Mouse (Mus musculus): ENCODE results near the gene Siae. TPM values are rescaled to one million over a fixed set of nuclear protein-coding genes. Genes with fewer than 3 reads are reported as not detected.
A peak's percentile ranks its signal among the peaks of the same experiment; 100 is the strongest.

The Siae gene
- polyA plus RNA-seq, 1 experiment = not detected

GRCm38 (mm10) chr9:37567892-37568604 is 12.6 kb downstream of the Siae start:
- no peaks in the 10 kb centered on the region for H3K27me3 ChIP-seq (ENCODE audit: control insufficient read depth)
- no peaks in the 10 kb centered on the region for H3K36me3 ChIP-seq (ENCODE audit: control insufficient read depth)
- TF ChIP-seq TAL1 (IDR thresholded peaks at IDR 0.05; ENCODE audit: low read length) (no peak), GATA1 (IDR thresholded peaks at IDR 0.05; ENCODE audit: low read length) (no peak)
- peak overlapping the region; percentile 29 for H3K4me3 ChIP-seq (replicated peaks)
- peaks cover 75% of the 10 kb centered on the region for H3K4me1 ChIP-seq (ENCODE audit: control insufficient read depth)
- no peaks in the 10 kb centered on the region for H3K9me3 ChIP-seq (ENCODE audit: control insufficient read depth, low read length)

DNA sequence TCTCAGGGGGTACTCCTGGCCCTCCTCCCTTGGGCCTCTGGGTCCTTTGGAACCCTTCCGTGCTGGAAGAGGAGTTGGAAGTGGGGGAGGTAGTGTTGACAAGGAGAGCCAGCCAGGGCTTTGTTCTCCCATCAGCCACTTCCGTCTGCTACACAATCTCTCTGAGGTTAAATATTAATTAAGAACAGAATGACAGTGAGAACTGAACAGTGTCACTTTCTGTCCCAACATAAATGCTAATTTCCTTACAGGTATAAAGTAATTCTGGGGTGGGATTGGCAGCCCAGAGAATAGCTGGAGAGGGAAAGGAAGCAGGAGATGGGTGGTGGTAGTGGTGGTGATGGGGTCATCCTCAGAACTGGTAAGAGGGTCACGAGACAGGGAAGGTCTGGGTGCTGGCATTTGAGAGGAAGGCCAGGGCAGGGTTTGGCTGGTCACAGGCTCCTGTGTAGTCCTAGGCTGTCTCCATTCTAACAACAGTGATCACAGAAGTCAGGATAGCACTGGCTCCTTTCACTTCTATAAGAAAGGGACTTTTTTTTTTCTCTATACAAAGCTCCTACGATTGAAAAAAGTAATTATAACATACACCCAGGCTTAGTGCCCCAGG is 13.2 kb downstream of the Siae start:
- Histone ChIP-seq H3K9me3 (ENCODE audit: control insufficient read depth, low read length) (no peaks in the 10 kb centered on the region), H3K27me3 (ENCODE audit: control insufficient read depth) (no peaks in the 10 kb centered on the region), H3K4me3 (replicated peaks) (no peak overlapping the region), H3K36me3 (ENCODE audit: control insufficient read depth) (no peaks in the 10 kb centered on the region), H3K4me1 (ENCODE audit: control insufficient read depth) (peaks cover 70% of the 10 kb centered on the region)
- TF ChIP-seq TAL1 (IDR thresholded peaks at IDR 0.05; ENCODE audit: low read length) (no peak), GATA1 (IDR thresholded peaks at IDR 0.05; ENCODE audit: low read length) (no peak)

DNA sequence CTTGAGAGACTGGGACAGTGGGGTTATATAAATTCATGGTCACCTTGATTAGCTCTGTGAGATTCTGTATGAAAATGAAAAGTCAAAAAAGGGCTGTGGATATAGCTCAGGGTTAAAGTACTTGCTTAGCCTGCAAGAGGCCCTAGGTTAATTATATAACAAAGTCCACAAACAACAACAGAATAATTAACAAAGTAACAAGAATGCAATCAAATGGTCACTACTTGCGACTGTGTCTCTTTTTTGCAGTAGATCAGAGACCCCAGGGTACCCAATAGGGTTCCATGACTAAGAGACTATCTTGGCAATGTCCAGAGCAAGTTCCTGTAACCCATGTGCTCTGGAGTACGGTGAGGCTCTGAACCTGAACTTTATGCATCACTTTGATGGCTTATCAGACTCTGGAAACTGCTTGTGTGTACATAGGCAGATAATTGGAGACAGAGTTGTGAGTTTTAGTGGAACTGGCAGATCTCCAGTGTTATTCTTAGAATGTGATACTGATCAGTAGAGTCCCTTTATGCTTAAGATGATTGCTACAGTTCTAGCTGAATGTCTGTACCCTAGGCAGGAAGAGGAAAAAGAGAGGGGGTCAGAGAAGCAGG is 13.8 kb downstream of the Siae start:
- H3K9me3 ChIP-seq (ENCODE audit: control insufficient read depth, low read length) = no peaks in the 10 kb centered on the region
- no peak for TF ChIP-seq GATA1 (IDR thresholded peaks at IDR 0.05; ENCODE audit: low read length)
- no peak for TF ChIP-seq TAL1 (IDR thresholded peaks at IDR 0.05; ENCODE audit: low read length)
- peaks cover 63% of the 10 kb centered on the region for H3K4me1 ChIP-seq (ENCODE audit: control insufficient read depth)
- H3K4me3 ChIP-seq (replicated peaks) = no peak overlapping the region
- no peaks in the 10 kb centered on the region for H3K36me3 ChIP-seq (ENCODE audit: control insufficient read depth)
- no peaks in the 10 kb centered on the region for H3K27me3 ChIP-seq (ENCODE audit: control insufficient read depth)

DNA sequence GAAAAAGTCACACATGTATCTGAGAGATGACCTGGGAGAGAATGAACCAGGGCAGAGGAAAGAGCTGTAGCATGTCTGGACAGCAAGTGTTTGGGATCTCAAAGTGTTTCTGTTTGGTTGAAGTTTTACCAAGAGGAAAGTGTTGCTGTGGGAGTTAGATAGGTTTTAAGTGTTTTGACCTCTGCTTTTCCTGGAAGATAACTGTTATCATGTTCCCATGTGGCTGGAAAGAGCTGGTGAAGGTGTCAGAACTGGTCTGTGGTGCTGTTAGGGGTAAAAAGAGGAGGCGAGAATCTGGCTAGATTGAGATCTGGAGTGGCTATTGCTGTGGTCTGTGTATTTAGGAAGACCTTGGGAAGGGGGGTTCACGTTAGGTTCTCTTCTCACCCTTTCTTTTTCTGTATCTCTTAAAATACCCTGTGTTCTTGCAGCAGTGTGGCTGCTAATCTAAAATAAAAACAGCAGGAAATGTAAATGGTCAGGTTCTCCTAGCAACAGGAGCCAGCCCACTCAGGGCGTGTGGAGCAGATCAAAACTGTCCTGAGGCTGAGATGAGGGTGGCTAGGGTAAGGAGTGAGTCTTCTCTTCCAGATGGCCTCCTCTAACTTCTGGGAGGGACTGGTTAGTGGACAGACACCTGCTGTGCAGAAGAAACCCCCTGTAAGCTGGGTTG is 16.8 kb downstream of the Siae start:
- Histone ChIP-seq H3K4me1 (ENCODE audit: control insufficient read depth) (peaks cover 48% of the 10 kb centered on the region), H3K9me3 (ENCODE audit: control insufficient read depth, low read length) (no peaks in the 10 kb centered on the region), H3K36me3 (ENCODE audit: control insufficient read depth) (no peaks in the 10 kb centered on the region), H3K27me3 (ENCODE audit: control insufficient read depth) (no peaks in the 10 kb centered on the region; the same call in 1 of the 2 replicates), H3K4me3 (replicated peaks) (no peak overlapping the region)
- no peak for TF ChIP-seq TAL1 (IDR thresholded peaks at IDR 0.05; ENCODE audit: low read length)
- no peak for TF ChIP-seq GATA1 (IDR thresholded peaks at IDR 0.05; ENCODE audit: low read length)

- Histone ChIP-seq H3K4me3 (replicated peaks) (no peak overlapping the region), H3K9me3 (ENCODE audit: control insufficient read depth, low read length) (no peaks in the 10 kb centered on the region), H3K36me3 (ENCODE audit: control insufficient read depth) (no peaks in the 10 kb centered on the region), H3K27me3 (ENCODE audit: control insufficient read depth) (no peaks in the 10 kb centered on the region; the same call in 1 of the 2 replicates), H3K4me1 (ENCODE audit: control insufficient read depth) (peaks cover 16% of the 10 kb centered on the region)
- TF ChIP-seq GATA1 (IDR thresholded peaks at IDR 0.05; ENCODE audit: low read length) (no peak), TAL1 (IDR thresholded peaks at IDR 0.05; ENCODE audit: low read length) (no peak)
Measured at GRCm38 (mm10) chr9:37576436-37576930, 21.0 kb downstream of the Siae start.

DNA sequence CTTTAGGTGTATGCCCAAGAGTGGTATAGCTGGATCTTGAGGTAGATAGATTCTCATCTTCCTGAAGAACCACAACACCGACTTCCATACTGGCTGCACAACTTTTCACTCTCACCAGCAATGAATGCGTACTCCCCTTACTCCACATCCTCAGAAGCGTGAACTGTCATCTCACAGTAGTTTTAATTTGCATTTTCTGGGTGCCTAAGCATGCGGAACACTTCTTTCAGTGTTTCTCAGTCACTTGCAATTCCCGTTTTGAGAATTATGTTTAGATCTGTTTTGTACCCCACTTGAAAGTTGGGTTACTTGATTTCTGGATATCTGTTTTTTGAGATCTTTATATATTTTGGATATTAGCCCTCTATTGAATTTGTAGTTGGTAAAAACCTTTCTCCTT is 28.1 kb downstream of the Siae start:
- Histone ChIP-seq H3K4me1 (ENCODE audit: control insufficient read depth) (no peaks in the 10 kb centered on the region; the same call in 1 of the 2 replicates), H3K9me3 (ENCODE audit: control insufficient read depth, low read length) (no peaks in the 10 kb centered on the region), H3K27me3 (ENCODE audit: control insufficient read depth) (no peaks in the 10 kb centered on the region), H3K4me3 (replicated peaks) (no peak overlapping the region), H3K36me3 (ENCODE audit: control insufficient read depth) (no peaks in the 10 kb centered on the region)
- TF ChIP-seq GATA1 (IDR thresholded peaks at IDR 0.05; ENCODE audit: low read length) = no peak
- no peak for TF ChIP-seq TAL1 (IDR thresholded peaks at IDR 0.05; ENCODE audit: low read length)

DNA sequence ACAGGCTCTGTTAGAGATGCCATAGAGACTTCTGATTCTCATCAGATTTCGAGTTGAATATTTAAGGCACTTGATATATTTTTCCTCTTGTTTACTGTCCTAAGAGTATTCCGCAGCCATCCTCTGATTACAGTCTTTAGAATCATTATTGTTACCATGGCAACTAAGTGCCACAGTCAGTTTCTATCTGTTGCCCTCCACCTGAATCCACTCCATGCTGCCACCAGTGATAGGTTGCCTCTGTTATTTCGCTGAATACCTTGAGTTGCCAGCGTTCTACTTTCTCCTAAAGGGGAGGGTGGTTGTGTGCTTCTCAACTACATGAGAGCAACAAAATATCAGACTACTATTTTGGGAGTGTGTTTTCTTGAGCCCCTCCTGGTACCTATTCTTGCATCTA is 31.2 kb downstream of the Siae start:
- Histone ChIP-seq H3K4me1 (ENCODE audit: control insufficient read depth) (peaks cover 2% of the 10 kb centered on the region), H3K9me3 (ENCODE audit: control insufficient read depth, low read length) (no peaks in the 10 kb centered on the region; the same call in 1 of the 2 replicates), H3K27me3 (ENCODE audit: control insufficient read depth) (no peaks in the 10 kb centered on the region), H3K36me3 (ENCODE audit: control insufficient read depth) (no peaks in the 10 kb centered on the region), H3K4me3 (replicated peaks) (no peak overlapping the region)
- no peak for TF ChIP-seq GATA1 (IDR thresholded peaks at IDR 0.05; ENCODE audit: low read length)
- no peak for TF ChIP-seq TAL1 (IDR thresholded peaks at IDR 0.05; ENCODE audit: low read length)

DNA sequence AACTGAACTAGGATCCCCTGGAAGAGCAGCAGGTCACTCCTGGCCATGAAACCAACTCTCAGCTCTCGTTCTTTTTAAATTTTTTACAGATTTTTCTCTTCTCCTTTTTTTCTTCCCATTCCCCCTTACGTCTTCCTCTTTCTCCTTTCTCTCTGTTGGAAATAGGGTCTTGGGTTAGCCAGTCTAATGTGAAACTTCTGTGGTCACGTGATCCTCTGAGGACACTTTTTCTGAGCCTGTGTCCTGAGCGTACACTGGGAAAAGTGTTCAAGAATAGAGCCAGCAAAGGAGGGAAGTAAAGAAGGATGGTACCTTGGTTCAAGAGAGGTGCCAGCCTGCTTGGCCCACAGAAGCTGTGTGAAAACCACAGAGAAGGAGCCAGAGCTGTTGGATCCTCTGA is 34.9 kb downstream of the Siae start:
- H3K36me3 ChIP-seq (ENCODE audit: control insufficient read depth) = no peaks in the 10 kb centered on the region
- H3K4me3 ChIP-seq (replicated peaks) = no peak overlapping the region
- TF ChIP-seq GATA1 (IDR thresholded peaks at IDR 0.05; ENCODE audit: low read length) = no peak
- H3K9me3 ChIP-seq (ENCODE audit: control insufficient read depth, low read length) = no peaks in the 10 kb centered on the region; the same call in 1 of the 2 replicates
- H3K4me1 ChIP-seq (ENCODE audit: control insufficient read depth) = peaks cover 9% of the 10 kb centered on the region
- H3K27me3 ChIP-seq (ENCODE audit: control insufficient read depth) = no peaks in the 10 kb centered on the region

- Histone ChIP-seq H3K27me3 (ENCODE audit: control insufficient read depth) (no peaks in the 10 kb centered on the region), H3K9me3 (ENCODE audit: control insufficient read depth, low read length) (no peaks in the 10 kb centered on the region; the same call in 1 of the 2 replicates), H3K4me3 (replicated peaks) (no peak overlapping the region), H3K36me3 (ENCODE audit: control insufficient read depth) (no peaks in the 10 kb centered on the region), H3K4me1 (ENCODE audit: control insufficient read depth) (peaks cover 9% of the 10 kb centered on the region)
- TF ChIP-seq GATA1 (IDR thresholded peaks at IDR 0.05; ENCODE audit: low read length) (no peak), TAL1 (IDR thresholded peaks at IDR 0.05; ENCODE audit: low read length) (no peak)
Measured at GRCm38 (mm10) chr9:37592025-37592424, 36.5 kb downstream of the Siae start.

Data from erythroblast, embryonic 14.5 days (primary cell).